Mouse (Mus musculus) right cerebral cortex, postnatal 36 days (tissue): ENCODE data around the gene Olfr1174-ps.

Source experiments
- DNase-seq, 2 experiments: peaks; one replicate each; pipeline ENCODE4 v3.0.0; 2022; ENCODE audit warnings: low spot score in 2 of 2, mixed read lengths in 1 of 2

Olfr1174-ps gene

DNA sequence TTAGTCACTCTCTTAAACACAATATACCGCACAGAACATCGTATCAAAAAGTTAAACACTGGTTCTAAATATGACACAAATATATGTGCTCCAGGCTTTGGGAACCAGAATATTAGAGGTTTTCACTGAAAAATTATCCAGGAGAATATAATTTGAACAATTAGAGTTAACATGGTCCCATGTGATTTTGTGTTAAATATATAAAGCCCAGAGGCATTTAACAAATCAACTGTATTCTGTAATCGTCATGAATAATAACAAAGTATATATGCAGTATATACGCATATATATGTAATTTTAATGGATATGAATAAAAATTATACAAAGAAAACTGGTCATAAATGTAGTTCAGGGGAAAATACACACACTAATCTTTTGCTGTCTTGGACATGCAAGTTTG is at the start of gene Olfr1174-ps:
Gene Olfr1174-ps, minus strand, starts transcription at position 101 of the 400 bp plus-strand sequence.
- DNase-seq = no peak

- DNase-seq = no peak
Measured at GRCm38 (mm10) chr2:88356304-88356703, 41.4 kb upstream of the Olfr1174-ps start.

DNA sequence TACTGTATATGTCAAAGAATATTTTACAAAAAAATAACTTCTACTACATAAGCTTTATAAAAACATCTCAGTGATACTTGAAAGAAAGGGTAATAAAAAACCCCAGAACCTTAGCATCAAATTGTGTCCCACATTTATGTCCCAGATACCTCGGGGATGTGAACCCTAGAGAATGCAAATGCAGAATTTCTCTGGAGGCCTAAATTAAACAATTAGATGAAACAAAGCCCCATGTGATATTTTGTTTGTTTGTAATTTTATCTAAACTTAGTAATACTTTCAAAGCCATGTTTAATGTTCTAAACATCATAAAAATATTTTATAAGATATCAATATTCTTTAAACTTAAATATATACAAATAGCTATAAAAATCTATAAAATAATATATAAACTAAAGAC is 31.5 kb upstream of the Olfr1174-ps start, which contains the start of gene Olfr1177-ps:
Gene Olfr1177-ps, minus strand, starts transcription at position 101 of the 400 bp plus-strand sequence.
- DNase-seq = no peak

DNA sequence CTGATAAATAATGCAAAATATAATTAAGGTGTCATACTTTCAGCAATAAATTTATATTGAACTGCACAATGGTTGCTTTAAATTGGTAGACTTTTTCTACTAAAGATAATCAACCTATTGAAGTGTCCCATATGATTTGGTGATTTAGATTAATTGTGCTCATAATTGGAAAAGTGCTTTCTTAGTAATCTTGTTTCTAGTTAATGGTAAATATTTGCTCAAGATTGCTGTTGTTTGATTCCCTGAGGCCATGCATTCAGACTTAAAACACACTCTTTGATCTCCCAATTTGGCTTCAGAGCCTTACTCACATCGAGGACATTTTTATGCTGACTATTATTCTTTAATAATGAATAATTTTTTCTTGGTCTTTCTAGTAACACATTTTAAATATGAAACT is 21.5 kb upstream of the Olfr1174-ps start, which contains the start of gene Olfr1176:
Gene Olfr1176, plus strand, starts transcription at position 301 of the 400 bp plus-strand sequence.
- DNase-seq = no peak

- no peak for DNase-seq
Measured at GRCm38 (mm10) chr2:88327115-88327514, 12.2 kb upstream of the Olfr1174-ps start, which contains the start of gene Olfr1175-ps. Gene Olfr1175-ps (minus strand): TSS chr2:88327215.

GRCm38 (mm10) chr2:88279775-88280174 is 35.2 kb downstream of the Olfr1174-ps start, which contains the start of gene Olfr1173:
Gene Olfr1173 (minus strand): TSS chr2:88279875.
- no peak for DNase-seq
